Mouse (Mus musculus): ENCODE measurements around the gene Stac3. TPM values are rescaled to one million over a fixed set of nuclear protein-coding genes. Genes with fewer than 3 reads are reported as not detected.

The Stac3 gene
- total RNA-seq, 1 experiment from 2014 or later, result 1.7 TPM

DNA sequence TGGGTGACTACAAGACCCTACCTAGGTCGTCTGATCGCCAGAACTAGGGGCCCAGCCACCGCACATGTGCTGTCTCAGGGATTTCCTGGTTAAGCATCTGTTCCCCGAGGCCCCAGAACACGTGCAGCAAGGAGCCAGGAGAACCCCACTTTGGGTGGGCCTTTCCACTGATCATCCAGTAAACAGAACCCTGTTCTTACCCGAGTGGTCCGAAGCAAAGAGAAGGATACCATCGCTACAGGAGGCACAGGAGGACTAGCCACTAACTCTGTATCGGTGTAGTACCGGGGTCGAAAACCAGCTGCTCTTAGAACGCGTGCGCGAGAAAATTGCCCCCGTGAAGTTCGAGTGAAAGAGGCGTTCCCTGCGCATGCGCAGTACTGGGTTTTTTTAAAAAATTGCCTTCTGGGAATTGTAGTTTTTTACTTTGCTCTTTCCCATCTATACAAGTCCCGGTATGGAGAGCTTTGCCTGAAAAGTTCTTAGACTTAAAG, 20.6 kb downstream of the Stac3 start, which contains the start of gene Shmt2:
Gene Shmt2, minus strand, starts transcription at position 357 of the 494 bp plus-strand sequence.
- DNase-seq, result peak; percentile 88

DNA sequence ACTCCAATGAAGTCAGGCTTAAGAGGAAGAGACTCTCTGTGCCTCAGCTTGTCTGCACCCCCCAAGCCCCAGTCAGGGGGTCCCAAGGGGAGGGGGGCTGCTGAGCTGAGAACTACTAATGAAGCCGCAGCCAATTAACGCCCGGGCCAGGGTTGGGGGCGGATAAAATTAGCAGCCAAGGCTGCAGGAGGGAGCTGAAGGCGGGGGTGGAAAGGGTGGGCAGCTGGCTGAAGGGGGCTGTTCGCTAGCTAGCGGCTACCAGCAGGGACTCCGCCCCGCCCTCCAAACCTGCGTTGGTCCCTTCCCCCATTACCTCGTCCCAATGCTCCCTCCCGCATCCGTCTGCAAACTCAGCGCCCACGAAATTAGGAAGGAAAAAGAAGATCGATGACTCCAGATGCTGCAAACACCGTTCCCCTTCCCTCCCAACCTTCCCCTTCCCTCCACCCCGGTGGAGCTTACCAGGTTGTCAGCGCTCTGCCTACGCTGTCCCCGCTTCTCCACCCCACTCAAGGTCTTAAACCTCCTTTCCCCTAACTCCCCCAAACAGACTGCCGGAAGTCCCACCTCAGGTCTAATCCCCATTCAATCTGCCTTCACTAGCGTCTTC, 23.3 kb downstream of the Stac3 start:
- no peak for DNase-seq

DNA sequence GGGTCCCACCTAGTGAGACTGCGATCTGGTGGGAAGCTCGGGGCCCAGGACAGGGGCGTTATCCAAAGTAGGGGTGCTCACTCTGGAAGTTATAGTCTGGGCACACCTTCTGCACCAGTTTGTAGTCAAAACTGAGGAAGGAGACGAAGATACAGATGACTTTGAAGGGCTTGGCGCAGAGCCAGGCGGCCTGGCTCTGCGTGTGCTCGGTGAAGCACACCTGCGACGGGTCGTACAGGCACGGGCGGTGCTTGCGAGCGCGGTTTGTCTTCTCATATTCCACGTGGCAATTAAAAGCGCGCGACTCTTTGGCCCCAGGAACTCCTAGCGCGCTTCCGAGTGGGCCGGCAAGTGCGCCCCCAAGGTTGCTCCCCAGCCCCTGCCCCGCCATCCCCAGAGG, 24.6 kb downstream of the Stac3 start:
- no peak for DNase-seq

DNA sequence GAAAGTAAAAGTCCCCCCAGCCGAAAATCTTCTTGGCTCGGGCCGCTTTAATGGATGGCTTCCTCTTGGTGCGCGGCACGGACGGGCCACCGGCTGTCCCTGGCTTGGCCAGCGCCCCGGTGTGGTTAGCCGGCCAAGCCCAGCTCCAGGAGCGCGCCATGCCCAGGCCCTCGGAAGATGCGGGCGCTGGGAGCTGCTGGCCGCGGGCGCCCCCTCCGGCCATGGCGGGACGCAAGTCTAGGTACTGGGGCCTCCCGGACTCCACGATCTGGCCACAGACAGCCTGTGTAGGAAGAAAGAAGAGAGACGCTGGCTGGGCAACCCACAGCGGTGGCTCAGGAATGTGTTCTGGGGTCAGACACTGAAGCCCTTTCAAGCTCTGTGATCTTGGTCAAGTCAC, 25.2 kb downstream of the Stac3 start:
- peak; percentile 86 for DNase-seq

DNA sequence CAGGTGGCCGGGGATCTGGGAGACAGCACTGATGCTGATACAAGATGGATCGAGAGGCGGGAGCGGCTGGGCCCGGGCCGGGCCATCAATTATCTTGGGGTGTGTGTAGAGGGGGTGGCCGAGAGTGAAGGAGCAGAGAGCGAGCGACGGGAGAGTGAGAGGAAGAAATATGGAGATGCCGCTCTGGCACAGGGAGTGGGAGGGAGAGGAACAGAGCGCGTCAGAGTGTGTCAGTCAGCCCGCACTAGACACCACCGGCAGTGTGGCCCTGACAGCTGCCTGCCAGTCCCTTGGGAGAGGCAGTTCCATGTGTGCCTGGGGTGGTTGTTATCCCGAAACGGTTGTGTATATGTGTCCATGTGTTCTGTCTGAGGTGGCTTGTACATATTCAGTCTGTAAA, 26.0 kb downstream of the Stac3 start:
- no peak for DNase-seq

DNA sequence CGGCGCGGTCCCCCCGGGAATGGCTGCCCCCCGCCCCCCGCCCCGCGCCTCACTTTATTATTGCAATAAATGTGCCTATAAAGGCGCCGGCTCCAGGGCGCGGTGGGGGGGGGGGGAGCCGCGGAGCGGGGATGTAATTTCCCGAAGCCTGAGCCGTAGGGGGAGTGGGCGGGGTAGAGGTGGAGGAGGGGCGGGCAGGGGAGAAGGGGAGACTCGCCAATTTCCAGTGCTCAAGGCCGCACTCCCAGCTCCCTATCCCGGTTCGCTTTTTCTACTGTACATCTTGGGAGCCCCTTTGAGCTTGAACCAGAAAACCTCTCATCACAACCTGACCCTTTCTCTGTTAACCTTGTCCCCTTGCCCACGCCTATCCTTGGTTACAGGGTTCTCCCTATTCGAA, 29.5 kb downstream of the Stac3 start:
- DNase-seq, result no peak

DNA sequence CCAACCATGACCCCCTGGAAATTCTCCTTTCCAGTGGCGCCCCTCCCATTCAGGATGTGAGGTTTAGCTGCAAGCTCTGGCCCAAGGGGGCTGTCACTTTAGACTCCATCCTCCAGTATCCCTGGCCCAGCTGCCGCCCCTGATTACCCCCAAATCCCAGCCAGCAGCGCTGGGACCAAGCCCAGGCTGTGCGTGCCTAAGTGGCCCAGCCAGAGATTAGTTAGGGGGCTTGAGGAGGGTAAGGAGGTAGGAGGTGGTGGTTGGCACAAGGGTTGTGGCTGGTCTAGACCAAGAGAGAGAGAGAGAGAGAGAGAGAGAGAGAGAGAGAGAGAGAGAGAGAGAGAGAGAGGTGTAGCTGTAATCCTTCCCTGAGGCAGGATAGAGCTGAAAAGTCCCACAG, 30.1 kb downstream of the Stac3 start:
- DNase-seq, result no peak

DNA sequence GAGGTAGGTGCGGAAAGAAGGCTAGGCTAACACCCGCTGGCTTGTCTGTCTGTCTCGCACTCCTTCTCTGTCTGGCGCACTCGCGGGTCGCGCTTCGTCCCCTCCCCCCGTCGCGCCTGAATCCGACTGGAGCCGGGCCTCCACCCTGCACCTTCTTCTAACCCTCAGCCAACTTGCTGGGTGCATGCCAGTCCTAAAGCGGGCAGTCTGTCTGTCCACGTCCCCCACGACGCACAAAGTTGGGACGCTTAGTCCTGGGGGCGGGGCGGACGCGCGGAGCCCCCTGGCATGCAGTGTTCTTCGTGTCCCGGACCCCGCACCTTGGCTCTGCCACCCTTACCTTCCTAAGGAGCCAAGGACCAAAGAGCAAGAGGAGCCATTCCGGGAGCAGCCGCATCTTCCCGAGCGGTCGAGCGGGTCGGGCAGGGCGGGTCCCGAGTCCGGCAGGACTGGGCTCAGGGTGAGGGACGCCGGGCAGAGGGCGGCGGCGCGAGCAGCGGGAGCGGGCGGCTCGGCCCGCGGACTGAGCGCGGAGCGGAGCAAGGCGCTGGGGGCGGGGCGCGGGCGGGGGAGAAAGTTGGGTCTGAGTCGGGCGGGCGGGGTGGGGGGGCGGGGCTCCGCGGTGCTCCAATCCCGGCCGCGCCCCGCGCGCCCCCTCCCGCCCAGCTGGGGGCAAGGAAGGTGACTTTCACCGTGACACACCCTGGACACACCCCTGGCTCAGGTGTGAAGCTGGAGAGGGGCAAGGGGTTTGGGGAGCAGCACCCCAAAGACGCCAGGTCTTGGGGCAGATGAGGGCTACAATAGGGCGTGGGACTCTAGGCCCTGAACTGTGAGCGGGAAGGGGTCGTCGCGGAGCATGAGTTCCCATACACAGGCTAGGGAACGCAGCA, 32.8 kb downstream of the Stac3 start, which contains the start of gene Nxph4:
Gene Nxph4, minus strand, starts transcription at position 524 of the 893 bp plus-strand sequence.
- no peak for DNase-seq

DNA sequence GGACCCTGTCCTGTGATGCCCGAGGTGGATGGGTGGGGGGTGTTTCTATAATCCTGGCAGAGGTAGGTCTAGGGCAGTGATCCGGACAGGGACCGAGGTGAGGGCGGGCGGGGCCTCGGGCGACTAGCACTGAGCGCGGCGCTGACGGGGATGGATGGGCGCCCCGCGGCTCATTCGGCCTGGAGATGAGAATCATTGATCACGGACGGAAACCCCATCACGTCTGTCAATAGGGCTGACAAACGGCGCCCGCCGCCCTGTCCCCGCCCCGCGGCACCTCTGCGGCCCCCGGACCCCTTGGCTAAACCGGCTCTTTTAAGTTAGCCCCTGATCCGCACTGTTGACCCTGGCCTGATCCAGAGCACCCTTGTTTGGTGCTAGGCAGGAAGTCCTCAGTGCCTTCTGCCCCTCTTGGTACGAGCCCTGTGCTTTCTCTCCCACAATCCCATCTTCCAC, 33.5 kb downstream of the Stac3 start:
- DNase-seq, result no peak

DNA sequence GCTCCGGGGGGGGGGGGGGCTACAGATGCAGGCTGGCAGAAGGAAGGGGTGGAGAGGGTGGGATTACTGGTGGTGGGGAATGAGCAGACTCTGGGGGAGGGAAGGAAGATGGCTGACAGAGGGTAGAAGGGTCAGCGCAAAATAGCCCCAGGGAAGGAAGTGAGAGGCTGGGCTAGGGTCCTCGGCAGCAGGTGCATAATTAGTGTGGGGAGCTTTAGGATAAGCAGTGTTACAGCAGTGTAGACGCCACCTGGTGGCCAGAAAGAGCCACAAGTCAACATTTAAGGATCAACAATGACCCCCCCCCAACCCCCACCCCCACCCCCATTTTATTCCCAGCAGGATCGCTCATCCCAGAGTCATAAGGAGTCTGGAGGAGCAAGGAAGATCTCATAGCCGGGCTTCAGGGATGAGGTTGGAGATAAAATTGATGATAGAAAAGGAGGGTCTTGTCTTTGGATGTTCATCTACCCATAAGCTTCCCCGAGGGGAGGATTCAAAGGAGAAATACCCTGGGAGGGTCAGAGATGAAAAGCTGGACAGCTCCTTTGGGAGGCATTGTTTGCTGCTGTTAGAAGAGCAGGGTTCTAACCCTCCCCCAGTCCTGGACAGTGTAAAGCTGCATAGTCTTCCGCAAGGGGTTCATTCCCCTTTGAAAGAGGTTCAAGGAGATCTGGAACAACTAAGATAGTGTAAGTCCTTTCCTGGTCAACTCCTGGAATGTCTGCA, 35.3 kb downstream of the Stac3 start:
- DNase-seq, result peak; percentile 57

DNA sequence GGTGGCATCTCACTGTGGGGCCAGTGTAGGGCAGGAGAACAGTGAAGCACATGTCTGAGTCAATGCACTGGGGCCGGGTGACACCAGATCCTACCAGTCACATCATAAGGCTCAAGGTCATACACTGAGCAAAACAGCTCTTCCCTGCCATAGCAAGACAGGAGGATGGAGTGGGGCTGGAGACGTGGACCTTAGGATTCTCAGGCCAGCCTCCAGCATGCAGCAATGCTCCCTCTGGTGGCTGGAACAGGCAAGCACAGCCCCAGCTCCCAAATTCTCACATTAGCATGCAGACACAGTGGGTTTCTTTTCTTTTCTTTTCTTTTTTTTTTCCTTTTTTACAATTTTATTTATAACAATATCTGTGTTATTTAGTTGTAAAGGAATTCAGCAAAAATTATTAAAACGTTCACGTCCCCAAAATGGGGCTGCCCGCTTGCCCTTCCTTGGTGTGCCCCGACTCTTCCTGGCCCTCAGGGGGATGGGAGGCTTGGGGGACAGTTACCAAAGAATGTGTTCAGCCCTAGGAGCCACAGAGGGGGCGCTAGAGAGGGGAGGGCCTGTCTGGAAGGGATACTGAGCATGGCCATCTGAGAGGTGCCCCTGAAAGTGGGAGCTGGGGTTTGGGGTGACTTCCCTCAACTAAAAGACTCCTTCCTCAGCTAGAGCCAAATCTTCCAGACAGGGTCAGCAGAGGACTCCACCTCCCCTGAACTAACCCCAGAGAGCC, 36.5 kb downstream of the Stac3 start:
- peak; percentile 87 for DNase-seq

DNA sequence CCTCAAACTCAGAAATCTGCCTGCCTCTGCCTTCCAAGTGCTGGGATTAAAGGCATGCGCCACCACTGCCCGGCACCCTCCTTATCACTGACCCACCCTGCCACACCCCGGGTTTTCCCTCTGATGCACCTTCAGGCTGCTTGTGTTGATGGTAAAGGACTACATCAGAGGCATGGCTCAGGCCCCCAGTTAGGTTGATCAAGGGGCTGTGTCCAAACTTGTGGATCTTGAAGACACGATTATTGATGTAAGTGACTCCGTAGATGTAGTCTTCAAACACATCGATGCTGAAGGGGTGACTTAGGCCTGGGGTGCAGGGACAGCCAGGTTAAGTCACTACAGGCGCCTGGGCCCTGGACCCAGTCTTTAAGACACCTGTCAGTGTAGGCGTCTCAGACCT, 40.0 kb downstream of the Stac3 start:
- no peak for DNase-seq

DNA sequence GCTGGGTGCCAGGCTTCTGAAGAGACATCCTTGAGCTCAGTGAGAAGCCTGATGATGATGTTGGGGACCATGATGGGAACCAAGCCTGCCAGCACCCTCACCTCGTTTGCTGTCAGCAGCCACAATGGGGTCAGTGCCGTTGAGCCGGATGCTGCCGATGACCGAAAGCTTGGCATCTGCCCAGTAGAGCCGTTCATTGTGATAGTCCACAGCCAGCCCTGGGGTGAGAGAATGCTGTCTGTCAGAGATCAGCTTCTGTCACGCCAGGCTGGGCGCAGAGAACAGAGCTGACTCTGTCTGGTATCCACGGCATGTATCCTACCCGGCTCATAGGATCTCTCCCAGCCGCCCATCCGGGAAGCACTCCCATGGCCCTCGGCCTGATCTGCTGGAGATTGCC, 40.6 kb downstream of the Stac3 start:
- DNase-seq, result no peak

DNA sequence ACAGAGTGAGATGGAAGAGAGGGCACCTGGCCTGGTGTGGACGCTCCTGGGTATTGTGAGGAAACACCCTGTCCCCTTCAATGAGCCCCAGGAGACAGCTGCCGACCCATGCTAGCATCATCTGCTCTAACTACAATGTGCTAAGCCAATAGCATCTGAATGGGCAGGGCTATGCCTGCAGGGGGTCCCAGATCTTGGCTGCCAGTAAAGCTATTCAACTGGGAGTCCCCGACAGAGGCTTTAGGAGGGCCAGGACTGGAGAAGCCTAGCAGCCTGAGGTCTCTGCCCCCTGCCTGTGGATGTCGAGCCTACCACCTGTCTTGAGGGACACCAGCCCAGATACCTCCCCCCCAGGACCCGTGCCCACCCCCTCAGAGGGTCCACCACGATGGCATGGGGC, 41.2 kb downstream of the Stac3 start:
- no peak for DNase-seq

DNA sequence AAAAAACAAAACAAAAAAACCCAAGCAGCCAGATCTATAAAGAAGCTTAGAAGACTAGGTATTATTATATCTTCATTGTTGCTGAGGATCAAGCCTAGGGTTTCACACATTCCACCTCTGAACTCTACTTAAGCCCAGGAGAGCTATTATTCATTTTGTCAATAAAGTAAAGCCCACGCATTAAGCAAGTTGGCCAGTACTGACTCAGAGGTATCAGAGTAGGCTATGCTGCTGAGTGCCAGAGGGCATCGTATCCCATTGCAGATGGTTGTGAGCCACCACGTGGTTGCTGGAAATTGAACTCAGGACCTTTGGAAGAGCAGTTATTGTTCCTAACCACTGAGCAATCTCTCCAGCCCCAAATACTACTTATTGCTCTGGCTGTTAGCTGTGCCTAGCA, 42.4 kb downstream of the Stac3 start:
- no peak for DNase-seq

DNA sequence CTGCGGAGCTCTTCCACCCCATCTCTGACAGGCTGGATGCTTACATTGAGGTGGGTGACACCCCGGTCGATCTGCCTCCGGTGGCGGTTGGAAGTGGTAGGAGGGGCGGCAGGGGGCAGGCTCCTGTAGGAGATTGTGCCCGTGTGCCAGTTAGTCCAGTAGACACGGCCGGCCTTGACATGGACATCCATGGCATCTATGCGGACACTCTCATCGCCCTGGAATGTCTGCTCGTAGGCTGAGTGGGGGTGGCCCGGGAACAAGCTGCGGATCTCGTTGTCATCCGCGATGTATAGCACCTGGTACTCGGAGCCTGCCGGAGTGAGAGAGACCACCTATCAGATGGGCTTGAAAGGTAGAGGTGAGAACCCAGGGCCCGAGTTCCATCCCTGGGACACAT, 42.9 kb downstream of the Stac3 start:
- DNase-seq, result peak; percentile 53

DNA sequence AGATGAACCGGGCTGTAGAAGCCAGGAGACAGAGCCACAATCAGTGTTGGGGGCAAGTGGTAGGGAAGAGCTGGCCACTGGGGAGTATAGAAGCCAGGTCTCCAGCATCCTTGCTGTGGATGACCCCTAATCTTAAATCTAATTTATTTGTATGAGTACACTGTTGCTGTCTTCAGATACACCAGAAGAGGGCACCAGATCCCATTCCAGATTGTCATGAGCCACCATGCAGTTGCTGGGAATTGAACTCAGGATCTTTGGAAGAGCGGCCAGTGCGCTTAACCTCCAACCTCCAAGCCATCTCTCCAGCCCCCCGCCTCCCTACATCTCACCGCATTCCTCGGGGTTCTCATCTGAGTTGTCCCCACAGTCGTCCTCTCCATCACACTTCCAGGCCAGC, 45.0 kb downstream of the Stac3 start:
- no peak for DNase-seq

DNA sequence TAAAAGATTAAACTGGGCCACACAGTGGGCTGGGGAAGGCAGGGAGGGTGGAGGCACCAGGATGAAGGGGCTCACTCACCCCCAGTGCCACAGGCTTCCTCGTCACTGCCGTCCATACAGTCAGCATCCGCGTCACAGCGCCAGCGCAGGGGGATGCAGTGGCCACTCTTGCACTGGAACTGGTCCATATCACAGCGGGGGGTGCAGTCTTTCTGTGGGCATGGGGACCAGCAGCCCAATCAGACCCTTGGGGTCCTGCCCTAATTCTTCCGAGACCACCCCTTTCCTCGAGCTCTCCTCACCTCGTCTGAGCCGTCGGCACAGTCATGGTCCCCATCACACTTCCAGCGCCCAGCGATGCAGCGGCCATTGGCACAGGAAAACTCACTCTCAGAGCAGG, 46.8 kb downstream of the Stac3 start:
- DNase-seq, result no peak

DNA sequence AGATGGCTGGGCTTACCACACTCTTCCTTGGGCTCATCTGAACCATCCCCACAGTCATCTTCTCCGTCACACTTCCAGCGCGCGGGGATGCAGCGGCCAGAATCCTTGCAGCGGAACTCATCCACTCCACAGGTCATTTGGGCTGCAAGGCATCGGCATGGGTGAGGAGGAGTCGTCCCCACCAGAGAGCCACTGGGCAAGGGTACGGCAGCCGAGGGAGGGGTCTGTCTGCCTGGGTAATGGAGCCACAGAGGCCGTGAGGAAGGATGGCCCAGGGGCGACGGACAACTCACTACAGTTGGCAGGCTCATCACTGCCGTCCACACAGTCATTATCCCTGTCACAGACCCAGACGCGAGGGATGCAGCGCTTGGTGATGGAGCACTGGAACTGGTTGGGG, 48.4 kb downstream of the Stac3 start:
- no peak for DNase-seq

DNA sequence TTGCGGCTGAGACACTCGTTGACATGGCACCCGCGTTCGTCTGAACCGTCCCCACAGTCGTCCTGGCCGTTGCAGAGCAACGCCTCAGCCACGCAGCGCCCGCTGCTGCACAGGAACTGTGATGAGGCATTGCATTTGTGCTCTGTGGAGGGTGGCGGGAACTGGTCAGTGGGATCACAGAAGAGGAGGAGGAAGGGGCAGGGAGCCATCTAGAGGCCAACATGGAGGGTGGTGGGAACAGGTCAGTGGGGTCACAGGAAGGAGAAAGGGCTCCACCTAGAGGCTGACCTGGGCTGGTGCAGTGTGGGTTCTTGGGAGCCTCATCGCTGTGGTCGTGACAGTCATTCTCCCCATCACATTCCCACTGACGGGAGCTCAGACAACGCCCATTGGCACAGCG, 54.2 kb downstream of the Stac3 start:
- DNase-seq, result peak; percentile 51

DNA sequence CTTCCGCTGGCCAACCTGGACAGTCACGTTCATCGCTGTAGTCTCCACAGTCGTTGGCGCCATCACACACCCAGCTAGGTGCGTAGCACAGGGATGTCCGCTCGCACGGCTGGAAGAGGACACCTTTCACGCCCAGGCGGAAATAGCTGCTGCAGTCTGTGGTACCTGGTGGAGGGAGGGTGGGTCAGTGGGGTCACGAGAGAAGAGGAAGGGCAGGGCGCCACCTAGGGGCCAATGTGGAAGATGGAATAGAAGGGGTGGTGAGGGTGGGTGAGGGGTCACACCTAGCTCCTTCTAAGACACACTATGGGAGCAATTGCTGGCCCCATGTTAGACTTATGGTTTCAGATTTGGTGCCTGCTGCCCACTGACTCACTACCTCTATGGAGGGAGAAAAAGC, 55.9 kb downstream of the Stac3 start:
- DNase-seq, result no peak
